Mouse (Mus musculus): ENCODE measurements at regions not wholly inside any gene's neighbourhood (a gene's known extent, or its start where the extent isn't known, plus 50 kb on each side); places are given as distances from the start of the nearest gene placed in this dataset.
A peak's percentile ranks its signal among the peaks of the same experiment; 100 is the strongest.

- DNase-seq, result no peak
Observed at GRCm38 (mm10) chr2:180854349-180855004, 66.3 kb downstream of the Ythdf1 start.

DNA sequence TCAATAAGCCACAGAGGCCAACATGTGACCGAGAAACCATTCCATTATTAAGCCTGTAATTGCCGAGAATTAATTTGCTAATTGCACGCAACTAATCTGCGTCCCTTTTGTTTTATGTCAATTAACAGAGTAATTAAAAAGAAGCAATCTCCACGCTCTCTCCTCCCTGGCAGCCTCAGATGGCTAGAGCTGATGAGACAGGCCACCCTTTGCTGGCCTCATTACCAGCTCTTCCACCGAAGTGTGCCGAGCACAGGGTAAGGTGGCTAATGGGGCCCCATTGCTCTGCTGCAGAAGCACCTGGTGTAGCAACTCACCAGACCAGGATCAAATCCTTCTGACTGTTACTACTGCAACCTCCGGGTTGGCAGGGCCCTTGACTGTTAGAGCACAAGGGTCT is 70.8 kb upstream of the Bhlhe23 start:
- DNase-seq, result no peak

DNA sequence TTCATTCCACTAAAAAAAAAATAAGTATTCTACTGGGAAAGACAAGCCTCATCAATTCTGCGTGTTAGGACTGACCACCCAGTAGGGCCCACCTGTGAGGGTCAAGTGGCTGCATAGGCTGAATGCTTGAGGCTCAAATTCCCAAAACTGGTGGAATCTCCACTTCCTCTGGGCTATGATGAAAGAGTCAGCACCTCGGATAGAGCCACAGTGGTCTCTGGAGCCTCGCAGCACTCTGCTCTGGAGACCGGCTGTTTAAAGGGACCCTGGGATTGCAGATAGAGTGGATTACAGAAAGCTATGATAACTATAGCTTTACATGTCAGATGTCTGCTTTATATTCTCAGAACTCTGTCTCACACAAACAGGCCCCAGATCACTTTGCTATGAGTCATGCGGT is 68.3 kb upstream of the Bhlhe23 start:
- no peak for DNase-seq

DNA sequence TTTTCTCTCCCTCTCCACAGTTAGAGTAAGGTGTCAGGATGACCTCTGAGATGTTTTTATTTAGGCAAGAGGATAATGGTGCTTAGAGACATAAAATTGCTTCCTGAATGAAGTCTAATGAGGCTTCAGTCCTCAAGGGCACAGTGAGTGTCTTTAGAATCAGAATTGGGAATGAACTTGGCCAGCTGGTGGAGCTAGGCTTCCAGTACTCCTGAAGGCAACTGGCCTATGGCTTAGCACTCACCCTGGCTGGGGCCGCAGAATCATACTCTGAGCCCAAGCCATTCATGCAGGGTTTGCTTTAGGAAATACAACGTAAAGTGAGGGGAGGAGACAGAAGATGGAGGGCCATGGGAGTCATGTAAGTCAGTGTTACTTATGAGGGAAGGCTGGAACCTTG is 67.0 kb upstream of the Bhlhe23 start:
- DNase-seq, result no peak

GRCm38 (mm10) chr2:180839126-180839525 is 62.4 kb upstream of the Bhlhe23 start:
- no peak for DNase-seq

DNA sequence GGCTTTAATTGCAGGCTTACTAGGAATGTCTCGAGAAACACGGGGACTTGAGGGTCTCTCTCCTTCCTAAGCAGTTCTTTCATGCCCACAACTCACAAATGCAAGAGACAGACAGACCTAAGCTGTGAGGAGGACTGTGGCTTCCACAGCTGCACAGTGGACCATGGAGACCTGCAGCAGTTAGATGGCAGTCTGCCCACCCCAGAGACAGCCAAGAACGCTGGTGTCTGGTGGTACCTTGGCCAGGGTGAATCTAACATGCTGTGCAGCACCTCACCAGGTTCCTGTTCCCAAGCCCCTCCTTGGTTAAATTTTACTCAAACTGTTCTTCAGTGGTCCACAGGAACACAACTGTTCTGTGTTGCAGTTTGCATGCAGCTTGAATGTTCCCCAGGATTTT is 61.3 kb upstream of the Bhlhe23 start:
- peak; percentile 58 for DNase-seq

DNA sequence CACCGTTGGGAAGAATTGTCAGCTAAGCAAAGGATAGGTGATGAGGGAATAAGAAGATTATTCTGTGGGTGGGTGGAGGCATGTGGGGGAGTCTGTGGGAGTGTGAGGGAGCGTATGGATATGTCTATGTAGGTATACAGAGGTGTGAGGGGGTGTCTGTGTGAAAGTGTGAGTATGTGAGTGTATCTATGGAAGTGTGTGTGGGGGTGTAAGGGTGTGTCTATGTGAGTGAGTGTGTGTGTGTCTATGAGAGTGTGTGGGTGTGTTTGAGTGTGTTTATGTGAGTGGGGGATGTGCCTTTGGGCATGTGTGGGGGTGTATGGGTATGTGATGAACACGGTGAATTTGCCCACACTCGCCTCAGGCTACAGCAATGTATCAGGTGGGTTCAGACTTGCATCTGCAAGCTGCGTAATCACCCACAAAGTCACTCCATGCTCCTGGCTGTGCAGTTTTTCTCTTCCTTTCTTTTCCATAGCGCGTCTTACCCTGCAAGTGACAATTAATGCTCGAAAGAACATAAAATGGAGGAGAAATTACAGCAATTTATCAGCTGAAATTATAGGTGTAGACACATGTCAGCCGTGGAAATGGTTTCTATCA is 60.7 kb upstream of the Bhlhe23 start:
- DNase-seq, result no peak

- no peak for DNase-seq
Observed at GRCm38 (mm10) chr2:180835936-180836602, 59.4 kb upstream of the Bhlhe23 start.

- no peak for DNase-seq
Observed at GRCm38 (mm10) chr2:180832711-180833110, 56.0 kb upstream of the Bhlhe23 start.

DNA sequence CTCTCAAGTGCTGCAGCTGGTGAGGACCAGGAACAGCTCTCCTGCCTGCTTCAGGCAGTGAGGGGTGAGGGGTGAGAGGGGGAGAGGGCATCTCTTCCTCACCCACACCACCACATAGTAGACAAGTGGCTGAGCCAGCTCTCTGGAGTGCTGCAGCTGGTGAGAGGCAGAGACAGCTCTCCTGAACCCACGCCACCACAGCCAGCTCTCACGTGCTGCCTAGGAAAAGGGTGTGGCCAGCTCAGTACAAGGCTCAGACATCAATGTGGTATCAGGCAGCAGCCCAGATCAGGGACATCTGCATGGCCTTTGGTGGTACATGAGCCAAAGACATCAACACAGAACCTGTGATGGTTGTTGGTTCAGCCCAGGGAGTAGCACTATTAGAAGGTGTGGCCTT is 53.9 kb upstream of the Bhlhe23 start:
- no peak for DNase-seq

DNA sequence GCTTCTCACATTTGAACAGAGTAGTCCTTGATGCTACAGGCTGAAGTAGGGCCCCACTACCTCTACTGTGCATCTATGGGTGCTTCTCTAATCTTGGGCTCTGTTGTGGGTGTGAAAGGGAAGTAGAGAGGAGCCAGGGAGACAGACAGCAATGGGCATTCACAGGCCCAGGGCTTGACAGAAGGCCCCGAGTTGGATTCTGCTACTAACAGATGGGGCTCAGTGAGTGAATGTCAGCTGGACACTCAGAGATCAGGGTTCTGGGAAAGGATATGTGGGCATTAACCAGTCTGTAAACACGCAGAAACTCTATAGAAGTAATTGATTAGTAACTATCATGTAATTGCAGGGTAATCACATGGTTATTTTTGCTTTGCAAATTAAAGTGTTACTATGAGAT is 51.4 kb upstream of the Bhlhe23 start:
- DNase-seq, result no peak

DNA sequence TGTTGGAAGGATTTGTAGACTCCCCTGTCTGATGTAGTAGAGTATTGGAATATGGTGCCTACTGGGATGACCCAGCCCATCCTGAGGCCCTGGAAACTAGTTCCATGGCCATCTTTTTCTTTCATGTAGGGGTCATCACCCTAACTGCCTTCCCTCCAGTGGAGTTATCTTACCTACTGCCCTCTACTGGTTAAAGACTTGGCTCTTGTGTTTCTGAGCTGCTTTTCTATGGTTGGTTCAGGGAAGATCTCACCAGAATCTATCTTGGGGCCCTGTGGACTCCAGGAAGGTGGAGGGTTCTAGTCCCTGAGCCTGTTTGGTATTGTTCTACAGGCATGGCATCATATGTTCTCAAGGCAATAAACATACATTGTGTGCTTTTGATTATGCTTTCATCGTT is 50.0 kb upstream of the Bhlhe23 start:
- no peak for DNase-seq
